Mouse (Mus musculus) cerebellum, adult 11 months (tissue): Measurements from ENCODE around the gene Pik3r6.

Source experiments
- DNase-seq: peaks from one replicate; pipeline ENCODE4 v3.0.0; 2022

Gene Pik3r6

GRCm38 (mm10) chr11:68502902-68503629, at the start of gene Pik3r6:
Gene Pik3r6 (plus strand): TSS chr11:68503019.
- no peak for DNase-seq

DNA sequence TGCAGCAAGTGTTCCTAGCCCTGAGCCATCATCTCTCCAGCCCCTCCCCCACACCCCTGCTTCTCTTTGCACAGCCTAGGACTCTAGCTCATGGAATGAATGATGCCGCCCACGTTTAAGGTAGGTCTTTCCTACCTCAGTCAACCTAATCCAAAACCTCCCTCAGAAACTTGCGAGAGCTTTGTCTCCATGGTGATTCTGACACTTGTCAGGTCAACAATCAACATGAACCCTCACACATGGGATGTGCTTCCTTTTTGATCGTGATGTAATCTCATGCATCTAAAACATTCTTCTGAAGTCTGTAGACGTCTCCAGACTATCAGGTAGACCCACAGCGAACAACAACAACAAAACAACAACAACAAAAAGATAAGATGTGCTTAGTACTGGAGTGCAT, 49.5 kb upstream of the Pik3r6 start:
- DNase-seq = no peak

DNA sequence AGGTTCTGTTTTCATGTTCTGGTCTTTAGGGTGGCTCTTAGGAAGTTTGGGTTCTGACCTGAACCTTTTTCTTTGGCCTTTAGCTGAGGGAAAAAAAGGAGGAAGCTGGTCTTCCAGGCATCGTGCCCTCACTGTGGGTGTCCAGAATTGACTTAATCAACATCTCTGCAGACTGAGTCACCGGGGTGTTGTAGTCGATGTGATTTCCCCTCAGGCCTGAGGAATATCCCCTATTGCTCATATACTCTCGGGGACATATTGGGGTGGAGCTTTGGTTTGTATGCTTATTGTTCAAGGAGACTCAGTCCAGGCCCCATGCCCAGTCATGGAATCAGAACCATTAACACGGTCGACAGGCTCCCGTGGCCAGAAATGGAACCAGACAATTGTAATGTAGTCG, 44.7 kb upstream of the Pik3r6 start:
- no peak for DNase-seq

DNA sequence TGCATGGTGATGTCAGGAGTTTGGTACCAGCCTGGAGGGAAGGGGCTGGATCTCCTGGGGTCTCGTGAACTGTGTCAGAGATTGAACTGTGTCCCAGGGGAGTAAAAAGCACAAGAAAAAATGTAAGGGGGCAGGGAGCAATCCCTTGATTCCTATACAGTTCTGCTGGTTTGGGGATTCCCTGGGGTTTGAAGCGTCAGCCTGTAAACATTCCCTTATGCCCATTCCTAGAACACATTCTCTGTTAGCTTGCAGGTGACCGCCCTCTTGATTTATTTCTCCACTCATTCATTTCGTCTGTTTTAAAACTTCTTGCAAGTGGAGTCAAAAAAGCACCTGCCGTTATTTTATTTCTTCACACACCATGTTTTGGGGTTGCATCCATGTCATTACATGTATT, 43.8 kb upstream of the Pik3r6 start:
- DNase-seq = no peak

- no peak for DNase-seq
Observed at GRCm38 (mm10) chr11:68459486-68459885, 43.3 kb upstream of the Pik3r6 start.

DNA sequence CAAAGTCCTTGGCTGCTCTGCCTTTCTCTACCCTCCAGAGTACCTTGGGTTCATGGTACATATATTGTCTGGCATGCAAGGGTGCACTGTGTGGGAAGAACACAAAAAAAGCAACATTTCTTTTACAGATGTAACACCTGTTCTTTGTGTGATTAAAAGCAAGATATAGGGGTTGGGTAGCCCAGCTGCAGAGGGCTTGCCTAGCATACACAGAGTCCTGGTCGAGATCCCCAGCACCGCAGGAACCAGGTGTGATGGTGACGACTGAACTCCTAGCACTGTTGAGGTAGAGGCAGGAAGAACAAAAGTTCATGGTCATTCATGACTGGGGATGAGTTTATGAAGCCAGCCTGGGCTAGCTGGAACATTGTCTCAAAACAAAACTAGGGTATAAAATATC, 40.1 kb upstream of the Pik3r6 start:
- no peak for DNase-seq

DNA sequence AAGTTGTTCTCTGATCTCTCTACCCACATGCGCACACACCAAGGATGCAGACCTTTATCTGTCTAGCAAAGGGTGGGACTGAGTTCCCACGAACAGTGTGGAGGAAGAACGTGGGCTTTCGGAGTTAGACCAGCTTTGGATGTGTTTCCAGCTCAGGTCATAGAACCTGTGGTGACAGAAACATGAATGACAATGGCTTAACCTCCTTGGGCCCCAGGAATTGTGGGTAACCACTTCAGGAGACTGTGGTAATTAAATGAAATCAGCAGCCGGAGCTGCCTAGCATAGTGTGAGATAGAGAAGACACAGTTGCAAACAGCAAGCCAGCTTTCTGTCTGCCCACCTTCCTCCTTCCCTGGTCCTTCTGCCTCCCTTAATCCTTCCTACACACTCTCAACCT, 38.6 kb upstream of the Pik3r6 start:
- DNase-seq = no peak

DNA sequence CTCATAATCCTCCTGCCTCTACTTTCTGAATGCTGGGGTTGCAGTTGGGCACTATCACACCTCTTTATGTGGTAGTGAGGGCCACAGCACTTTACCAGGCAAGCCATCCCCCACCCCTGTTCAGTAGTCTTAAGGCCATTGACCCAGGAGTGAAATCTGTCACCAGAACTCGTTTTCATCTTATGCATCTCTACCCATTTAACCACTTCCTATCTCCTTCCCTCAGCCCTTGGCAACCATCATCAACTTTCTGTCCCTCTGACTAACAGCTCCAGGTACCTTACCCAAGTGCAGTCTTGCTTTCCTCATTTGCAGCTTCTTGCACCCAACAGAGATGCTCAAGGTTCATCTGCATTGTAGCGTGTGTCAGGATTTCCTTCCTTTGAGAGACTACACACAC, 37.7 kb upstream of the Pik3r6 start:
- DNase-seq = no peak

DNA sequence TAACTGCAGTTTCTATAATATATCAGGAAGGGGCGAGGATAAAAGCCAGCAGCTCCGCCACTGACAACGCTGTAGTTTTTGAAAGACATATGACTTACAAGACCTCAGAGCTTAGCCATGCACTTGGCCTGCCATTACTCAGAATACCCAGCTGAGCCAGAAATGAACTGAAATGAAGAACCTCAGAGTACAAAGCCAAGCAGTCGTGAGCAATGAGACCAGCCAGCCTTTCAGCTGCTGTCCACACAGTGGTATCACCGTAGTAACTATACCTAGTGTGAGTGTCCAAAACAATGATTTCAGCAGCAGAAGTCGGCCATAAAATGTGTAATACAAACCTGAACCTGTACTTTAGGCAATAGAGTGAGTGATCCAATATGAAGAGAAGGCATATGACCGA, 35.4 kb upstream of the Pik3r6 start:
- no peak for DNase-seq

- no peak for DNase-seq
Observed at GRCm38 (mm10) chr11:68467962-68468612, 34.7 kb upstream of the Pik3r6 start.

DNA sequence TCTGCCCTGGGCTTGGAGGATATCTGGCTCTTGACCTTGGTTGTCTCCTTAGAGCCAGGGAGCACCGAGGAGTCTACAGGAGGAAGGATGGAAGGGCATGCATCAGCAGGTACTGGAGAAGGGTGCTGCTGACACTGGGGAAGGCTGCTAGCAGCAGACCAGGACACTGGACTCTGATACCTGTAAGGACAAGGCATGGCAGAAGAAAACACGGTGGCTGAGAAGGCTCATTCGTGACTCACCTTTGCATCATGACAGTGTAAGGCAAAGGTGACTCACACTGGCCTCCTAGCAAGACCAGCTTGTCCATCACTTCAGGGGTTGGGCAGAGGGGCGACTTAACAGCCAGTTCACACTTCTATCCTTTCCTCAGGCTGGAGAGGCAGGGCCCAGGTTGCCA, 33.9 kb upstream of the Pik3r6 start:
- DNase-seq = no peak

DNA sequence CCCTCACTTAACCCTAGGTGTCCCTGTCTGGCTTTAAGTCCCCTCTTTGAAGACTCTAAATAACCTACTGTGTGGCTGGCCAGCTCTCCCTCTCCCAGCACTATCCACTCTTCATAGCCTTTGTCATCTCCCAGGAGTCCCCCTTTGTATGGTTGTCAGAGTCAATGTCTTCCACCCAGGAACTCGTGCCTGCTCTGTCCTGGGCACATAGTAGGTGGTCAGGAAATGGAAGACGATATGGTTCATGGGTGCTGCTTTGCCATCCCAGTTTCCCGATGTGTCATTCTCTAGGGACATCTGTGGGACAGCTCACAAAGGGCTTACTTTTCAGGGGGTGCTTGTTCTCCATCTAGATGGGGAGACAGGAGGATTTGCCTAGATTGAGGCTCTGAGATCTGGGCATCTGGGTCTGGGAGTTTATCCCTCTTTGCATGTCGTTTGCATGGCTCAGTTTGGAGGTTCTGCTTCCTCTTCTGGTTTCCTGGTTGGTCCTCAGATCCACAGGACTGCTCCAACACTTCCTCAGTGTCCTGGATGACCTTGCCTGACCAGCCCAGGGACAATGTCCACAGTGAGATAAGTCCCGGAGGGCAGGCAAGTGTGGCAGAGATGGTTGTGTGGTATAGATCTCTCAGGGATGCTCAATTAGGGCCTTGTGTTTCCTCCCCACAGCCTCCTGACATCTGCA, 30.5 kb upstream of the Pik3r6 start:
- no peak for DNase-seq

DNA sequence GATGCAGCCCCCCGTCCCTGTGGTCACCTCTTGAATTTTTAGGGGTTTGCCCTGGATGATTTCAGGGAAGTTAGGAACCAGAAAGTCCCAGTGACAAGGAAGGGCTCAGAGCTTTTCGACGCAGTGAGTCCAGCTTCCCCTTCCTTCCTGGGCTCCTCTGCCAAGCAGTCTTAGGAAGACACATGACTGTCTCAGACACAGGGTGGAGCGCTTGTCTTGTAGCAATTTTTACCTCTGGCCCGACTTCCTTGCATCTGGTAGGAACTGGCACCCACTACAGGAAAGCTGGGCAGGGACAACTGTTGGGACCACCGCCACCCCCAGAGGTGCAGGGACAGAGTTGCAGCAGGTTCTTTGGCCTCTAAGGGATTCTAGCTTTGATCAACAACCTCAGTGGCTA, 28.2 kb upstream of the Pik3r6 start:
- no peak for DNase-seq

DNA sequence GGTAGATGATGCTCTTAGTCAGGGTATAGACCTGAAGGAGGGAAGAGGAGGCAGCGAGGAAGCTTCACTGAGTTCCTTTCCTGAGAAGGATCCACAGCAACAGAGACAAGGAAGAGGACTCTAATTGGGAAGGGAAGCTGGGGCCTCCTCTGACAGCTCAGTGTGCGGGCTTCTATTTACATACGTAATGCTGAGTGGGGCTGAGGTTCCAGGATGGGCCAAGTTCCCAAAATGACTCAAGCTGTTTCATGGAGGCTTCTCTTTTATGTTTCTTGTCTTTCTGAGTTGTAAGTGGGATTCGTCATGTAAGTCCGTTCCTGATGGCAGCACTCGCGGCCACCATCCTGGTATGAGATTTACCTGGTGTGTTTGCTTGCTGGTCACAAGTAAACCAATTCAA, 27.1 kb upstream of the Pik3r6 start:
- no peak for DNase-seq

DNA sequence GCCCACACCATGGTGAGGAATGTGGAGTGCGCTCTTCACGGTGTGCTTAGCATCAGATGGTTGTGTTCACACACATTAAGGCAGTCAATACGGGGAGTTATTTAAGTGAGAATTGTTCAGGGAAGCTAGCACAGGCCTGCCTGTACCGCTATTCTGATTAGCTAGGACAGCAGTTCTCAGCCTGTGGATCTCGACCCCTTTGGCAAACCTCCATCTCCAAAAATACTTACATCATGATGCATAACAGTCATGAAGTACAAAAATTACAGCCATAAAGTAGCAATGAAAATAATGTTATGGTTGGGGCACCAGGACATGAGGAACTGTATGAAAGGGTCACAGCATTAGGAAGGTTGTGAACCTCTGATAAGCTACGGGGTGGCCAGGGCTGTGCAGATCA, 25.2 kb upstream of the Pik3r6 start:
- DNase-seq = no peak

DNA sequence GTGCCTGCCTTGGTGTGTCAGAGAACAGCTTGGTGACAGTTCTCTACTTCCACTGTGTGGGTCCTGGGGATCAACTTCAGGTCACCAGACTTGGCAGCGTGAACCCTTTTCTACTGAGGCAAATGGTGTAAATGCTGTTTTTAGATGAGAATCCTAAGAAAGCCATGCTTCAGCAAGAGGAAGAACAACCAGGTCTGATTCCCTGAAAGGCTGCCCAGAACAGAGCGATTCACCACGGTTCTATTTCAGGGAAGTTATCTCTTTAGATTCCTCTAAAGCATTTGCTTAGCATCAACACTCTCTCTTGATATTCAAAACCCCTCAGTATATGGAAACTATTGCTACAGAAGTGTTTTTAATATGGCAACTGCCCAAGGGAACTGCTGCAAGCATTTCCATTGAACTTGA, 24.2 kb upstream of the Pik3r6 start:
- no peak for DNase-seq

- no peak for DNase-seq
Observed at GRCm38 (mm10) chr11:68480660-68481059, 22.2 kb upstream of the Pik3r6 start.

DNA sequence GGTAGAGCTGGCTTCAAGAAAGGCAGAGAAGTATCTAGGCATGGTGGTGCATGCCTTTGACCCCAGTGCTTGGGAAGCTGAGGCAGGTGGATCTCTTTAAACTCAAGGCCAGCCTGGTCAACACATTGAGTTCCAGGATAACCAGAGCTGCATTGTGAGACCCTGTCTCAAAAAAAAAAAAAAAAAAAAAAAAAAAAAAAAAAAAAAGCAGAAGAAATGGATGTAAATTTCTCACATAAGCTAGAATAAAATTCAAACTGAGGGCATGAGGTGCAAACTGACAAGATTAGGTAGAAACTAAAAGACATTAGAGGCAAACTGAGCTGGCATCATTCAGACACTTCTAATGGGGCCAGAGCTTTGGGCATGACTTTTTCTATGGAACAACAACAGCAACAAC, 20.8 kb upstream of the Pik3r6 start:
- DNase-seq = no peak

GRCm38 (mm10) chr11:68483213-68483612, 19.6 kb upstream of the Pik3r6 start:
- DNase-seq = no peak

GRCm38 (mm10) chr11:68484431-68484830, 18.4 kb upstream of the Pik3r6 start:
- no peak for DNase-seq

- peak; percentile 21 for DNase-seq
Observed at GRCm38 (mm10) chr11:68485206-68485942, 17.4 kb upstream of the Pik3r6 start.

- DNase-seq = no peak
Observed at GRCm38 (mm10) chr11:68486093-68486492, 16.7 kb upstream of the Pik3r6 start.

DNA sequence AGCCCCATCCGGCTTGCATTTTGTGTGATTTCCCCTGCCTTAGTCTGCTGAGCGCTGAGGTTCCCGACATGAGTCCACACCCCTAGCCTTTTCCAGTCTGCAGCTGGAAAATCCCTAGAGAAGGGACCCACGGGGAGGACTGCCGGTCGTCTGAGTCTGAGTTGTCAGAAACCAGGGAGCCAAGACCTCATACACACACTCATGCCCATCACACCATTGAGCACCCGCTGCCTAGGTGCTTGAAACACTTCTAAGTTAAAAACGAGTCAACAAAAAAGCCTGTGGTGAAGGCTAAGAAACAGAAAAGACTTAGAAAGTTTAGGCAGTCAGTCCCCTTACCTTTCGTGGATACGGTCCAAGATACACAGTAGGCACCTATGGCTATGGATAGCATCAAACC, 15.1 kb upstream of the Pik3r6 start:
- DNase-seq = no peak
